8 mouse cellular contexts compared by ENCODE assay signal in genomic region chr19:60579771-60580581, GRCm38 (mm10). TPM values are rescaled to one million over a fixed set of nuclear protein-coding genes. Genes with fewer than 3 reads are reported as not detected.
DNase-seq lines count a peak whose midpoint lies in the region; ATAC-seq lines count a peak whose summit lies in the region.

No protein-coding gene starts in this region.

- H3K27ac ChIP-seq in embryonic facial prominence, embryonic 14.5 days (replicated peaks; ENCODE audit: low read depth, low read length): peak overlapping the region; percentile 89
- peak overlapping the region; percentile 89 to 90 for H3K27ac ChIP-seq in heart, embryonic 14.5 days (replicated peaks in 1 of 2; ENCODE audit: control insufficient read depth in 1 of 2, insufficient read depth in 1 of 2, low read depth in 2 of 2, low read length in 2 of 2)

- peak; percentile 24 for ATAC-seq in embryonic facial prominence, embryonic 14.5 days (ENCODE audit: low read depth)
- ATAC-seq in heart, embryonic 14.5 days (ENCODE audit: insufficient number of reproducible peaks, insufficient read depth, low FRiP score, low read depth): peak; percentile 38

- H3K9me3 ChIP-seq in embryonic facial prominence, embryonic 14.5 days (ENCODE audit: control insufficient read depth, low read length): no peaks in the 10 kb centered on the region
- H3K9me3 ChIP-seq in heart, embryonic 14.5 days (ENCODE audit: control insufficient read depth, low read length): no peaks in the 10 kb centered on the region

- no peaks in the 10 kb centered on the region for H3K27me3 ChIP-seq in embryonic facial prominence, embryonic 14.5 days (replicated peaks; ENCODE audit: control insufficient read depth, insufficient read depth, low read length)
- H3K27me3 ChIP-seq in heart, embryonic 14.5 days (ENCODE audit: control insufficient read depth, insufficient read depth, low read length): no peaks in the 10 kb centered on the region

- peak overlapping the region; percentile 89 for H3K9ac ChIP-seq in embryonic facial prominence, embryonic 14.5 days (ENCODE audit: low read depth, low read length)
- peak overlapping the region; percentile 96 for H3K9ac ChIP-seq in heart, embryonic 14.5 days (ENCODE audit: low read length)

- H3K4me1 ChIP-seq in embryonic facial prominence, embryonic 14.5 days (ENCODE audit: control insufficient read depth, insufficient read depth, low read length): peaks cover 13% of the 10 kb centered on the region
- peaks cover 2 to 14% of the 10 kb centered on the region in 2 experiments for H3K4me1 ChIP-seq in heart, embryonic 14.5 days (ENCODE audit: control insufficient read depth in 2 of 2, insufficient read depth in 2 of 2, low read length in 2 of 2)

- H3K4me3 ChIP-seq in embryonic facial prominence, embryonic 14.5 days (ENCODE audit: low read depth, low read length): peak overlapping the region; percentile 89
- H3K4me3 ChIP-seq in heart, embryonic 14.5 days (ENCODE audit: control insufficient read depth in 1 of 2, insufficient read depth in 1 of 2, low read depth in 1 of 2, low read length in 2 of 2): peak overlapping the region; percentile 90 to 98

- WGBS in embryonic facial prominence, embryonic 14.5 days: under 1% methylated on average over 20 of the region's 34 CpGs
- whole genome bisulfite sequencing in heart, embryonic 14.5 days: under 1% methylated on average over 34 of the region's 34 CpGs

- H3K36me3 ChIP-seq in embryonic facial prominence, embryonic 14.5 days (ENCODE audit: control insufficient read depth, insufficient read depth, low read length): no peaks in the 10 kb centered on the region
- H3K36me3 ChIP-seq in heart, embryonic 14.5 days (ENCODE audit: control insufficient read depth, insufficient read depth, low read length): no peaks in the 10 kb centered on the region

- DNase-seq in adrenal gland, adult 2 months: peak; percentile 9
- DNase-seq in adrenal gland, adult 8-10 months: no peak
- peak; percentile 20 for DNase-seq in WW6 (ENCODE audit: low read depth, low spot score)
- DNase-seq in embryonic facial prominence, embryonic 14.5 days (ENCODE audit: low spot score): peak; percentile 54
- peak; percentile 27 to 66 for DNase-seq in kidney, postnatal 25 days
- peak; percentile 47 for DNase-seq in lung, postnatal 10 days
- DNase-seq in ovary, postnatal 36 days (ENCODE audit: low spot score): peak; percentile 24

- peak overlapping the region; percentile 76 for H3K4me2 ChIP-seq in embryonic facial prominence, embryonic 14.5 days (ENCODE audit: low read depth, low read length)
- H3K4me2 ChIP-seq in heart, embryonic 14.5 days (ENCODE audit: low read length): peak overlapping the region; percentile 76

RNA-seq across cellular contexts. Expression of gene Cacul1, which starts 0.8 kb away (rescaled TPM):
- 10 to 100 TPM; 37.0 to 48.0 TPM for total RNA-seq in adrenal gland, adult 2 months (2021)
- polyA plus RNA-seq in adrenal gland, adult 2 months (2012; rRNA removed): 21.5 and 23.2 TPM in 2 replicates
- 10 to 100 TPM; 47.6 to 50.8 (median 49.0) TPM for total RNA-seq in adrenal gland, adult 8-10 months (2022)
- 23.6 and 24.0 TPM in 2 replicates for polyA plus RNA-seq in embryonic facial prominence, embryonic 14.5 days (2014; fragmentation: Nextera tagmentation; extraction: Ambion mirVana)
- polyA plus RNA-seq in heart, embryonic 14.5 days (2014; fragmentation: Nextera tagmentation; extraction: Ambion mirVana): 19.6 and 22.5 TPM in 2 replicates
